Mouse (Mus musculus) lung, embryonic 16.5 days (tissue): ENCODE results near the gene Carns1. TPM values are rescaled to one million over a fixed set of nuclear protein-coding genes. Genes with fewer than 3 reads are reported as not detected.
A peak's percentile ranks its signal among the peaks of the same experiment; 100 is the strongest.
"Not testable (repeated sequence)": the region's sequence is repeated elsewhere in the genome, so short reads cannot be mapped to it uniquely, and the experiment has no call there.

Experiments
- ATAC-seq: fragments of 200-750 bp; cut with Nextera tagmentation; 2 replicates; pipeline ENCODE4 v1.8.0; 2017; ENCODE audit warnings: low read depth, mild to moderate bottlenecking, moderate library complexity
- H3K27ac ChIP-seq: fragments of 300-500 bp; sonication (generic); 2 replicates; pipeline ENCODE4 v1.5.1; 2014; ENCODE audit warnings: mild to moderate bottlenecking, control low read depth, low read length
- H3K27me3 ChIP-seq: fragments of 300-500 bp; sonication (generic); 2 replicates; pipeline ENCODE4 v1.6.1; 2014; ENCODE audit warnings: low read depth, low read length, mixed read lengths; ENCODE audit not compliant: control insufficient read depth, insufficient read depth
- H3K36me3 ChIP-seq: fragments of 300-500 bp; sonication (generic); 2 replicates; pipeline ENCODE4 v1.6.1; 2014; ENCODE audit warnings: low read length; ENCODE audit not compliant: control insufficient read depth, insufficient read depth
- H3K4me1 ChIP-seq: fragments of 300-500 bp; sonication (generic); replicated peaks from 2 replicates; pipeline ENCODE4 v1.6.1; 2014; ENCODE audit warnings: low read length, mixed read lengths; ENCODE audit not compliant: control insufficient read depth, insufficient read depth
- H3K4me2 ChIP-seq: fragments of 300-500 bp; sonication (generic); 2 replicates; pipeline ENCODE4 v1.6.1; 2014; ENCODE audit warnings: low read depth, low read length, control low read depth
- H3K4me3 ChIP-seq: fragments of 300-500 bp; sonication (generic); 2 replicates; pipeline ENCODE4 v1.5.1; 2014; ENCODE audit warnings: mild to moderate bottlenecking, low read length, control low read depth
- H3K9ac ChIP-seq: fragments of 300-500 bp; sonication (generic); 2 replicates; pipeline ENCODE4 v1.6.1; 2014; ENCODE audit warnings: low read length, control low read depth
- H3K9me3 ChIP-seq: fragments of 300-500 bp; sonication (generic); 2 replicates; pipeline ENCODE4 v1.6.1; 2016; ENCODE audit warnings: low read length; ENCODE audit not compliant: control insufficient read depth
- WGBS: fragments of 180-500 bp; shearing (Covaris S2); extraction: QIAGEN DNeasy Blood & Tissue Kit; methylation state at CpG from one replicate; pipeline ENCODE4 v1.1.7; 2014; 5-methylcytosine and 5-hydroxymethylcytosine counted together
- polyA plus RNA-seq: library from polyadenylated mRNA; unstranded; fragments of >200 nt; fragmentation: Nextera tagmentation; extraction: Ambion mirVana; gene quantifications from 2 replicates; pipeline ENCODE4 v1.2.1, GENCODE M21; 2015

The Carns1 gene
- polyA plus RNA-seq, 1 experiment from 2014 or later, result 2.5 TPM

GRCm38 (mm10) chr19:4131768-4132167 is 43.5 kb downstream of the Carns1 start:
- WGBS, result 90% methylated on average over 2 of the region's 2 CpGs
- Histone ChIP-seq H3K9me3 (no peaks in the 10 kb centered on the region), H3K4me1 (peaks cover 4% of the 10 kb centered on the region), H3K36me3 (peaks cover 17% of the 10 kb centered on the region), H3K4me2 (no peak overlapping the region), H3K27ac (no peak overlapping the region), H3K9ac (no peak overlapping the region), H3K4me3 (no peak overlapping the region), H3K27me3 (no peaks in the 10 kb centered on the region)
- no peak for ATAC-seq

GRCm38 (mm10) chr19:4131075-4131474 is 44.2 kb downstream of the Carns1 start:
- Histone ChIP-seq H3K9me3 (no peaks in the 10 kb centered on the region), H3K9ac (no peak overlapping the region)

GRCm38 (mm10) chr19:4130106-4130505 is 45.2 kb downstream of the Carns1 start:
- Histone ChIP-seq H3K36me3 (peaks cover 17% of the 10 kb centered on the region), H3K4me1 (peaks cover 8% of the 10 kb centered on the region), H3K27ac (no peak overlapping the region), H3K9me3 (no peaks in the 10 kb centered on the region), H3K9ac (no peak overlapping the region), H3K27me3 (no peaks in the 10 kb centered on the region), H3K4me3 (no peak overlapping the region), H3K4me2 (no peak overlapping the region)
- no peak for ATAC-seq
- 88% methylated on average over 4 of the region's 4 CpGs for WGBS

More at GRCm38 (mm10) chr19:4131075-4131474, 44.2 kb downstream of the Carns1 start:
- Histone ChIP-seq H3K4me1 (peaks cover 8% of the 10 kb centered on the region), H3K27me3 (no peaks in the 10 kb centered on the region), H3K4me2 (no peak overlapping the region), H3K27ac (no peak overlapping the region), H3K4me3 (no peak overlapping the region), H3K36me3 (peaks cover 17% of the 10 kb centered on the region)
- 88% methylated on average over 5 of the region's 5 CpGs for WGBS
- no peak for ATAC-seq

GRCm38 (mm10) chr19:4129462-4129861 is 45.8 kb downstream of the Carns1 start:
- peaks cover 17% of the 10 kb centered on the region for H3K36me3 ChIP-seq
- no peak overlapping the region; the same call in 1 of the 2 replicates for H3K9ac ChIP-seq
- H3K9me3 ChIP-seq, result no peaks in the 10 kb centered on the region
- no peak overlapping the region for H3K27ac ChIP-seq
- H3K4me2 ChIP-seq, result no peak overlapping the region
- no peaks in the 10 kb centered on the region for H3K27me3 ChIP-seq
- peaks cover 8% of the 10 kb centered on the region for H3K4me1 ChIP-seq
- 86% methylated on average over 7 of the region's 7 CpGs for WGBS
- H3K4me3 ChIP-seq, result no peak overlapping the region
- ATAC-seq, result no peak

- Histone ChIP-seq H3K9ac (peak overlapping the region; percentile 93), H3K4me1 (peaks cover 8% of the 10 kb centered on the region), H3K4me2 (peak overlapping the region; percentile 72), H3K27me3 (no peaks in the 10 kb centered on the region), H3K36me3 (peaks cover 11% of the 10 kb centered on the region), H3K4me3 (peak overlapping the region; percentile 89), H3K27ac (no peak overlapping the region), H3K9me3 (no peaks in the 10 kb centered on the region)
- WGBS, result 48% methylated on average over 7 of the region's 7 CpGs
- no peak for ATAC-seq
Measured at GRCm38 (mm10) chr19:4126759-4127495, 48.4 kb downstream of the Carns1 start.

- H3K4me3 ChIP-seq, result peak within 1 kb of the TSS; percentile 89
- peak; percentile 94 for ATAC-seq
- H3K9ac ChIP-seq, result peak within 1 kb of the TSS; percentile 93
- H3K4me1 ChIP-seq, result peaks cover 8% of the 10 kb centered on the region
- peak within 1 kb of the TSS; percentile 72 for H3K4me2 ChIP-seq
- H3K27me3 ChIP-seq, result no peaks in the 10 kb centered on the region
- H3K27ac ChIP-seq, result peak within 1 kb of the TSS; percentile 50
- H3K9me3 ChIP-seq, result no peaks in the 10 kb centered on the region
- H3K36me3 ChIP-seq, result peaks cover 11% of the 10 kb centered on the region
- under 1% methylated on average over 58 of the region's 64 CpGs for WGBS
Measured at GRCm38 (mm10) chr19:4125741-4126696, 49.3 kb downstream of the Carns1 start, which contains the start of gene Aip. Gene Aip, minus strand, starts transcription at chr19:4125858.

- peaks cover 11% of the 10 kb centered on the region for H3K36me3 ChIP-seq
- H3K27me3 ChIP-seq, H3K9me3 ChIP-seq: not testable (repeated sequence)
- peak overlapping the region; percentile 72 for H3K4me2 ChIP-seq
- 0 out of 2 replicates have a peak overlapping the region, but pooled peaks have one; percentile 1 for H3K27ac ChIP-seq
- H3K4me3 ChIP-seq, result peak overlapping the region; percentile 89
- H3K4me1 ChIP-seq, result peaks cover 15% of the 10 kb centered on the region
- peak; percentile 10 for ATAC-seq
- WGBS, result 19% methylated on average over 2 of the region's 4 CpGs
- peak overlapping the region; percentile 93 for H3K9ac ChIP-seq
Measured at GRCm38 (mm10) chr19:4125268-4125667, 50.0 kb downstream of the Carns1 start.

GRCm38 (mm10) chr19:4124432-4124831 is 50.8 kb downstream of the Carns1 start:
- ATAC-seq, result no peak
- H3K27ac ChIP-seq, result no peak overlapping the region
- H3K4me2 ChIP-seq, result no peak overlapping the region
- H3K27me3 ChIP-seq, result no peaks in the 10 kb centered on the region
- WGBS, result 57% methylated on average over 4 of the region's 4 CpGs
- no peaks in the 10 kb centered on the region for H3K9me3 ChIP-seq
- H3K4me1 ChIP-seq, result peaks cover 15% of the 10 kb centered on the region
- no peak overlapping the region for H3K4me3 ChIP-seq
- peaks cover 7% of the 10 kb centered on the region for H3K36me3 ChIP-seq
- H3K9ac ChIP-seq, result no peak overlapping the region
